Mouse (Mus musculus): ENCODE measurements around the gene Egr2. TPM values are rescaled to one million over a fixed set of nuclear protein-coding genes. Genes with fewer than 3 reads are reported as not detected.

Egr2 gene
- polyA plus RNA-seq, 1 experiment from 2014 or later = not detected

DNA sequence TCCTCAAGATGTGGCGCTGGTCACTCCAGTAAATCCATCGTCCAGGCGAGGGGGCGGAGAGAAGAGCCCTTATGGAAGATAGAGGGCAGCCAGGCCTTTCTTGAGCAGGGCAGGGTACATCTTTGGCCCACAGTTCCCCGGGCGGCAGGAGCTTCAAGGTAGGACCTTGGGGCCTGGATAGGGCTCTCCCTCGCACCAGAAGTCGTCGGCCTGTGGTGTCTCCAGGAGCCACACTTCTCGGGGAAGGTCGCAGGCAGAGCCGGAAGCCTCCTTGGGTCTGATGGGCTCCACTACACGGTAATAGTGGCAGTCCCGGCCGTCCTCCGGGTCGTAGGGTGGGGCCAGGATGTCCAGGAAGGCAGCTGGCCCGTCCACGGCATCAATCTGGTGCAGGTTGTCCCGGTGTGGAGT, 12.6 kb downstream of the Egr2 start:
- H3K4me2 ChIP-seq (ENCODE audit: low read depth, low read length, severe bottlenecking) = peak overlapping the region; percentile 96
- H3K9ac ChIP-seq (ENCODE audit: low read length) = peak overlapping the region; percentile 87
- DNase-seq (ENCODE audit: low spot score) (peak; percentile 55), ATAC-seq (replicated peaks; ENCODE audit: low FRiP score) (0 out of 2 replicates have a peak, but pooled peaks have one; percentile 0)
- 1% methylated on average over 20 of the region's 20 CpGs for WGBS
- H3K4me3 ChIP-seq (ENCODE audit: low read depth, low read length) = peak overlapping the region; percentile 82
- H3K27ac ChIP-seq (ENCODE audit: low read depth, low read length) = no peak overlapping the region
- H3K36me3 ChIP-seq (ENCODE audit: control insufficient read depth, insufficient read depth, low read length) = no peaks in the 10 kb centered on the region
- H3K9me3 ChIP-seq (ENCODE audit: control insufficient read depth, low read length) = no peaks in the 10 kb centered on the region
- peaks cover 21% of the 10 kb centered on the region for H3K27me3 ChIP-seq (ENCODE audit: control insufficient read depth, insufficient read depth, low read length)
- peaks cover 2% of the 10 kb centered on the region; the same call in 1 of the 2 replicates for H3K4me1 ChIP-seq (replicated peaks; ENCODE audit: control insufficient read depth, insufficient read depth, low read length)

DNA sequence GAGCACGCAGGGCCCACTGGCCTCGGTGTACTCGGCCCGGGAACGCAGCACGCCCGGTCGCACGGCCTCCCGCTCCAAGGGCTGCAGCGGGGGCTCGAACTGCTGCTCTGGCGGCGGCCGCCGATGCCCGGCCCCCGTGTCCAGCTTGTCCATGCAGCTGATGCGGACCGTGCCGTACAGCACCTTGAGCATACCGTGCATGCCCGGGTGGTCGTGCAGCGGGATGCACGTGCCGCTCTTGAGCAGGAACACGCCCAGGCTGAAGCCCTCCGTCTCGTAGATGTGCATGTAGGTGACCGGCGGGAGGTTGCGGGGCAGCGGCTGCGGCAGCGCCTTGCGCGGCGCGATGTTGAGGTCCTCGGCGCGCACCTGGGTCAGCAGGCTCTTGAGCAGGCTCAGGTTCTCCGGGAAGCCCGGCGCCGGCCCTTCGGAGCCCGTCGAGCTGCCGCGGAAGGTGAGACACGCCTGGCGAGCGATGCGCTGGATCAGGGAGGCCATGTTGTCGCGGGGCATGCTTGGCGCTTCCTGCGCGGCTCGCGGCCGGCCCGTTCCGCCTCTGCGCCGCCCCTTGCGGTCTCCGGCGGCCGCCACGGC, 13.1 kb downstream of the Egr2 start:
- Histone ChIP-seq H3K9me3 (ENCODE audit: control insufficient read depth, low read length) (no peaks in the 10 kb centered on the region), H3K4me2 (ENCODE audit: low read depth, low read length, severe bottlenecking) (peak overlapping the region; percentile 96), H3K27me3 (ENCODE audit: control insufficient read depth, insufficient read depth, low read length) (peaks cover 24% of the 10 kb centered on the region), H3K4me3 (ENCODE audit: low read depth, low read length) (peak overlapping the region; percentile 82), H3K4me1 (replicated peaks; ENCODE audit: control insufficient read depth, insufficient read depth, low read length) (peaks cover 2% of the 10 kb centered on the region; the same call in 1 of the 2 replicates), H3K27ac (ENCODE audit: low read depth, low read length) (peak overlapping the region; percentile 83), H3K36me3 (ENCODE audit: control insufficient read depth, insufficient read depth, low read length) (no peaks in the 10 kb centered on the region), H3K9ac (ENCODE audit: low read length) (peak overlapping the region; percentile 87)
- ATAC-seq (replicated peaks; ENCODE audit: low FRiP score) = peak; percentile 80
- DNase-seq (ENCODE audit: low spot score) = peak; percentile 81
- under 1% methylated on average over 69 of the region's 73 CpGs for WGBS

DNA sequence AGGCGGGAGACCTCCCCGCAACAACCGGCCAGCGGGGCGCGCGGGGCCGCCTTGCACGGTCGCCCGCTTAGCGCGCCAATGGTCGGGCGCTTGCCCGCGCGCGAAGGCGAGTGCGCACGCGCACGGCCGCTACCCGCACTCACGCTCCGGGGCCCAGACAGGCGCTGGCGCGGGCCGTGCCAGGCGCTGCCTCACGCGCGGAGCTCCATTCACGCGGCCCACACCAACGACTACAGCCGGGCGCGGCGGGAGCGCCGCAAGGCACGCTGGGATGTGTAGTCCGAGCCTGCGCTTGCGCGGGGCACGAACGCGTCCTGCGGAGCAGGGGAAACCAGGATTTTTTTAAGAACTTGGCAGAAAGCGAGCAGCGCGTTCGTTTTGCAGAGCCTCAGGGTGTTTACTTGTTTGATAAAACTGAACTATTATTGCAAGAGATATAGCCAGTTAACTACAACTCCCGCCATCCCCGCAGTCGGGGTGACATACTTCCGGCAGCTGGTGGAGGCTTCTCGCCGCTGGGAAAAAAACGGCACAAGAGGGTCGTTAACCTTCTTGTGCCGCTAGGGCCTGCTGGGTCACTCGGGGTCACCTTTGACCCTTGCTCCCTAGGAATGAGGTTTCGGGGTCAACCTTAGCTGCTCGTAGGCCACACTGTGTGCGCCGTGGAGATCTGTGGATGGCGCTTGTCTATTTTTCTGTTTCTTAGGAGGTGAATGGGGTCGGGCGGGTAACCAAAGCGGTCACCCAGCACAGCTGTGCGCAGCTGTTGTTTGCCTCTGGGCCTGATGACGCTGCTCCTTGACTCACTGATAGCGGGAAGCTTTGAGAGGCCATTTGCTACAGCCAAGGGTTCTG, 13.8 kb downstream of the Egr2 start, which contains the start of gene Ado:
Gene Ado (minus strand): TSS at position 79 of the 855 bp plus-strand sequence.
- H3K9ac ChIP-seq (ENCODE audit: low read length) = peak within 1 kb of the TSS; percentile 87
- DNase-seq (ENCODE audit: low spot score) = peak; percentile 93
- WGBS = under 1% methylated on average over 71 of the region's 79 CpGs
- H3K9me3 ChIP-seq (ENCODE audit: control insufficient read depth, low read length) = no peaks in the 10 kb centered on the region
- ATAC-seq (replicated peaks; ENCODE audit: low FRiP score) = peak; percentile 97
- H3K4me3 ChIP-seq (ENCODE audit: low read depth, low read length) = peak within 1 kb of the TSS; percentile 82
- H3K27ac ChIP-seq (ENCODE audit: low read depth, low read length) = peak within 1 kb of the TSS; percentile 83
- peaks cover 2% of the 10 kb centered on the region; the same call in 1 of the 2 replicates for H3K4me1 ChIP-seq (replicated peaks; ENCODE audit: control insufficient read depth, insufficient read depth, low read length)
- no peaks in the 10 kb centered on the region for H3K36me3 ChIP-seq (ENCODE audit: control insufficient read depth, insufficient read depth, low read length)
- H3K27me3 ChIP-seq (ENCODE audit: control insufficient read depth, insufficient read depth, low read length) = peaks cover 30% of the 10 kb centered on the region
- H3K4me2 ChIP-seq (ENCODE audit: low read depth, low read length, severe bottlenecking) = peak within 1 kb of the TSS; percentile 96

DNA sequence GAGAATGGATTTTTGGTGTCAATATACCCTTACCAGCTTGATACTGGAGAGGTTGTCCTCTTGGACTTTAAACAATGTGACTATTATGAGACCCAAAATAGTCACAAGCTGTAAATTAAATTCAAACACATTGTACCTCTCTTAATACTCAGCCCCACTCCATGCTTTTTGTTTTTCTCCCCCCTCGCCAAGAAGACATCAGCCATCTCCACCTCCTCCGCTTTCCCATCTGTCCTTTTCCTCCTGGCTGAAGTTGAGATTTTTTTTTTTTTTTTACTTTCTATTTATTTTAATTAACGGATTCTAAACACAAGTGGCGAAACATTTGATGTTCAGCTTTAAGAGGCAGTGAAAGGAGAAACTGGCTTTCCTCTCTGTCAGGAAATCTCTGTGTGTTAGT, 22.8 kb downstream of the Egr2 start:
- Histone ChIP-seq H3K4me2 (ENCODE audit: low read depth, low read length, severe bottlenecking) (no peak overlapping the region), H3K9ac (ENCODE audit: low read length) (no peak overlapping the region), H3K27ac (ENCODE audit: low read depth, low read length) (no peak overlapping the region), H3K36me3 (ENCODE audit: control insufficient read depth, insufficient read depth, low read length) (no peaks in the 10 kb centered on the region), H3K4me1 (replicated peaks; ENCODE audit: control insufficient read depth, insufficient read depth, low read length) (peaks cover 4% of the 10 kb centered on the region; the same call in 1 of the 2 replicates), H3K9me3 (ENCODE audit: control insufficient read depth, low read length) (peaks cover 10% of the 10 kb centered on the region; the same call in 1 of the 2 replicates), H3K4me3 (ENCODE audit: low read depth, low read length) (no peak overlapping the region), H3K27me3 (ENCODE audit: control insufficient read depth, insufficient read depth, low read length) (peaks cover 82% of the 10 kb centered on the region)
- no peak for DNase-seq (ENCODE audit: low spot score)
- no peak for ATAC-seq (replicated peaks; ENCODE audit: low FRiP score)
- 85% methylated on average over 4 of the region's 4 CpGs for WGBS

DNA sequence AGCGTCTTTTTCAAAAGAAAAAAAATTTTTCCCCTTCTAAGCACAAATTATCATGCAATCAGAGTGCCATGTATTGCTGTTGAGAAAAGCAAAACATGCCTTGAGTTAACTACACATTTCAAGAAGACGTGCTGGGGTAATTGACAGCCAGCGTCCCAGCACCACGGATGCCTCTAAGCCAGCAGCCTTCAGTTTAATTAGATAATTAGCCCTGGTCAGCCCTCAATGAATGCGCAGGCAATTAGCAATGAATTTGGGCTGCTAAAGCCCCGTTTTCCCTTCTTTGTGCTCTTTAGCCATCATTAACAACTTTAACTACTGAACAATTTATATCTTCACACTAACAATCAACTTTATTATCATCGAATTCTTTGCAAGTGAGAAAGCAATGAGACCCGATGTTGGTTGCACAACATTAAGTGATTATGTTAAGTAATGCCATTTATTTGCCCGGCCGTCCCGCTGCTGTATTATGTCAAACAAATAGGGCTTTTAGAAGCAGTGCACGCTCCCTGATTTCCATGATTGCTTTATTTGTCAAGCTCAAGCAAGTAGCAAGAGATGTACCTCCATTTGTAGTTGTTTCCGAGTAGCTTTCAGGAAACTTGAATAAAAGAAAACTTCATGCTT, 24.6 kb downstream of the Egr2 start:
- Histone ChIP-seq H3K27me3 (ENCODE audit: control insufficient read depth, insufficient read depth, low read length) (peaks cover 85% of the 10 kb centered on the region), H3K27ac (ENCODE audit: low read depth, low read length) (no peak overlapping the region), H3K4me1 (replicated peaks; ENCODE audit: control insufficient read depth, insufficient read depth, low read length) (peaks cover 4% of the 10 kb centered on the region; the same call in 1 of the 2 replicates), H3K4me2 (ENCODE audit: low read depth, low read length, severe bottlenecking) (no peak overlapping the region), H3K36me3 (ENCODE audit: control insufficient read depth, insufficient read depth, low read length) (no peaks in the 10 kb centered on the region), H3K9ac (ENCODE audit: low read length) (no peak overlapping the region), H3K9me3 (ENCODE audit: control insufficient read depth, low read length) (peaks cover 10% of the 10 kb centered on the region; the same call in 1 of the 2 replicates), H3K4me3 (ENCODE audit: low read depth, low read length) (no peak overlapping the region)
- DNase-seq (ENCODE audit: low spot score) (peak; percentile 79), ATAC-seq (replicated peaks; ENCODE audit: low FRiP score) (peak; percentile 93)
- 14% methylated on average over 13 of the region's 13 CpGs for WGBS

DNA sequence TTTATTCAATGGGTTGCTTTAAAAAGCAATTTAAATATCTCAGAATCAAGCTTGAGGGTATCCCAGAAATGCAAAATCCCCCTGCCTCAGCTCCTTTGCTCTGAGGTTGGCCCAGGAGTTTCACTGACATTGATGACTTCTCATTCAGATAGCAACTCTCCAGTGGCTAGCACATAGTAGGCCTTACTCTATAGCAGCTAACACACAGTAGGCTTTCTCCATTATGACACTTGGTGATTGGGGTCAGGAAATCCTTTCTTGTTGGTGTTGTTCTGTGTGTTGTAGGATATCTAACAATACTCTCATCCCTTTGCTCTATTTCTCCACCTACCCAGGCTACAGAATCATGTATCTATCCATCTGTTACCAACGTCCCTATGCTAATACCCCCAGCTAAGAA, 25.9 kb downstream of the Egr2 start:
- Histone ChIP-seq H3K4me1 (replicated peaks; ENCODE audit: control insufficient read depth, insufficient read depth, low read length) (peaks cover 4% of the 10 kb centered on the region; the same call in 1 of the 2 replicates), H3K9me3 (ENCODE audit: control insufficient read depth, low read length) (peaks cover 10% of the 10 kb centered on the region; the same call in 1 of the 2 replicates), H3K9ac (ENCODE audit: low read length) (no peak overlapping the region), H3K27ac (ENCODE audit: low read depth, low read length) (no peak overlapping the region), H3K27me3 (ENCODE audit: control insufficient read depth, insufficient read depth, low read length) (peaks cover 79% of the 10 kb centered on the region), H3K36me3 (ENCODE audit: control insufficient read depth, insufficient read depth, low read length) (no peaks in the 10 kb centered on the region), H3K4me2 (ENCODE audit: low read depth, low read length, severe bottlenecking) (no peak overlapping the region), H3K4me3 (ENCODE audit: low read depth, low read length) (no peak overlapping the region)
- no peak for ATAC-seq (replicated peaks; ENCODE audit: low FRiP score)
- 73% methylated on average over 1 of the region's 1 CpGs for WGBS
- DNase-seq (ENCODE audit: low spot score) = no peak

DNA sequence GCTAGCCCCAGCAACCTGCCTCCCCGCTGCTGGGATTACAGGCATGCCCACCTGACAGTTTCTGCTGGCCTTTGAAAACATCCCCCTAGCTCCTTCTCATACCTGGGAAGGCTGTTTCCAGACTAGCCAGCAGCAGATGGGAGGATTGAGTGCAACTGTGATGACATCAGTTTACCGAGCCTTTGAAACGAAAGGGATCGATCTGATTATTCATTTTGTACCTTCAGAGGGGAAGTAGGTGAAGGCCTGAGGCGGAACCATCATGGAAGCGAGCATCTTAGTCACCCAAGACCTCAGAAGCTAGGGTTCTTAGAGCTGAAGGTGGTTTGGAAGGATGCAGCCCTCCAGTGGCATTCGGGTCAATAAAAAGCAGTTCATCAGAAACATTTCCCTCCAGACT, 29.2 kb downstream of the Egr2 start:
- H3K9ac ChIP-seq (ENCODE audit: low read length) = no peak overlapping the region
- H3K4me2 ChIP-seq (ENCODE audit: low read depth, low read length, severe bottlenecking) = no peak overlapping the region
- peaks cover 4% of the 10 kb centered on the region; the same call in 1 of the 2 replicates for H3K4me1 ChIP-seq (replicated peaks; ENCODE audit: control insufficient read depth, insufficient read depth, low read length)
- H3K9me3 ChIP-seq (ENCODE audit: control insufficient read depth, low read length) = no peaks in the 10 kb centered on the region
- 95% methylated on average over 7 of the region's 7 CpGs for WGBS
- peaks cover 69% of the 10 kb centered on the region for H3K27me3 ChIP-seq (ENCODE audit: control insufficient read depth, insufficient read depth, low read length)
- ATAC-seq (replicated peaks; ENCODE audit: low FRiP score) = no peak
- no peak overlapping the region for H3K27ac ChIP-seq (ENCODE audit: low read depth, low read length)
- no peaks in the 10 kb centered on the region for H3K36me3 ChIP-seq (ENCODE audit: control insufficient read depth, insufficient read depth, low read length)
- DNase-seq (ENCODE audit: low spot score) = no peak
- H3K4me3 ChIP-seq (ENCODE audit: low read depth, low read length) = no peak overlapping the region

DNA sequence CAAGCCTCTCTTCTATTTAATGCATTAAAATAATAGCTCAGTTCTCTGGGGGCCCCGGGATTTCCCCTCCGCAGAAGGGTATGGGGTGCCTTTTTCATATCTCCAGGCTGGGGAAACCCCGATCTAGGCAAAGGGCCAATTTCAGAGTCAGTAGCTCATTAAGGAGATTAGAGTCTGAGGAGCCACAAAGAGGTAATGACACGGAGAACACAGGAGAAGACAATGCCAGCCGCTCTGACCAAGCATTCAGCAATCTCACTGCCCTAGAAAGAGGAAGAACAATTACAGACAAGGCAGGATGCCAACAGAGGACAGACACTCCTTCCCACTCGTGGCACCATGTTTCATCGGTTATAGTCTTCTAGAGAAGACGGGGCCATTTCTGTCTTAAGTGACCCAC, 30.8 kb downstream of the Egr2 start:
- H3K4me1 ChIP-seq (replicated peaks; ENCODE audit: control insufficient read depth, insufficient read depth, low read length) = no peaks in the 10 kb centered on the region
- no peak overlapping the region for H3K4me2 ChIP-seq (ENCODE audit: low read depth, low read length, severe bottlenecking)
- H3K9ac ChIP-seq (ENCODE audit: low read length) = no peak overlapping the region
- no peak overlapping the region for H3K4me3 ChIP-seq (ENCODE audit: low read depth, low read length)
- DNase-seq (ENCODE audit: low spot score) = peak; percentile 54
- no peak overlapping the region for H3K27ac ChIP-seq (ENCODE audit: low read depth, low read length)
- peaks cover 69% of the 10 kb centered on the region for H3K27me3 ChIP-seq (ENCODE audit: control insufficient read depth, insufficient read depth, low read length)
- H3K36me3 ChIP-seq (ENCODE audit: control insufficient read depth, insufficient read depth, low read length) = no peaks in the 10 kb centered on the region
- no peaks in the 10 kb centered on the region for H3K9me3 ChIP-seq (ENCODE audit: control insufficient read depth, low read length)
- 37% methylated on average over 8 of the region's 8 CpGs for WGBS
- ATAC-seq (replicated peaks; ENCODE audit: low FRiP score) = peak; percentile 67; the same call in 1 of the 2 replicates

Data from forebrain, embryonic 11.5 days (tissue).